Mouse (Mus musculus) kidney, adult 2 months (tissue): ENCODE measurements around the gene Nid1.

Experiments
- CTCF ChIP-seq: fragments of 200-500 bp; conservative IDR thresholded peaks from 2 replicates; pipeline ENCODE4 v1.5.1; 2011; ENCODE audit warnings: low read depth, mild to moderate bottlenecking, control low read depth, low read length, moderate library complexity, mixed read lengths; ENCODE audit not compliant: insufficient read depth, insufficient read length
- POLR2A ChIP-seq: fragments of 200-500 bp; IDR thresholded peaks from one replicate; pipeline ENCODE4 v1.6.1; 2011; ENCODE audit warnings: low read depth, low read length, control low read depth

DNA sequence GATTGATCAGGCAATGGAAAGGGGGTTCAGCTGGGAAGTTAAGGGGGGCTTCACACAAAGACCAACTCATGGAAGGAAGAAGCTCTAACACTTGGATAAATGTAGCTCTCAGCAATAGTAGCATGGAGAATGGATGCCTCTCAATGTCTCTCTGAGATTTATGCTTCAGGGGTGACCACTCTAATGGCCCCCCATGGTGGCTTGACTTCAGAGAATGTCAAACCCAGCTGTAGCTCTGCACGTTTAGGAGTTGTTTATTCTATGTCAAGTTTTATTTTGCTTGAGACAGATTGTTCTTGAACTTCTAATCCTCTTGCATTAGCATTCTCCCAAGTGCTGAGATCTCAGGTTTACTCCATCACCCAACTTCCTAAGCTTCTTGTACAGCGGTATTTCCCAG is 60.7 kb downstream of the Nid1 start:
- TF ChIP-seq CTCF (no peak), POLR2A (no peak)
